Mouse (Mus musculus) lung, embryonic 16.5 days (tissue): ENCODE measurements around the gene Gm29106. TPM values are rescaled to one million over a fixed set of nuclear protein-coding genes. Genes with fewer than 3 reads are reported as not detected.
"Not testable (repeated sequence)": the region's sequence is repeated elsewhere in the genome, so short reads cannot be mapped to it uniquely, and the experiment has no call there.

Experiments
- ATAC-seq: fragments of 200-750 bp; cut with Nextera tagmentation; 2 replicates; pipeline ENCODE4 v1.8.0; 2017; ENCODE audit warnings: low read depth, mild to moderate bottlenecking, moderate library complexity
- H3K27ac ChIP-seq: fragments of 300-500 bp; sonication (generic); 2 replicates; pipeline ENCODE4 v1.5.1; 2014; ENCODE audit warnings: mild to moderate bottlenecking, control low read depth, low read length
- H3K27me3 ChIP-seq: fragments of 300-500 bp; sonication (generic); 2 replicates; pipeline ENCODE4 v1.6.1; 2014; ENCODE audit warnings: low read depth, low read length, mixed read lengths; ENCODE audit not compliant: control insufficient read depth, insufficient read depth
- H3K36me3 ChIP-seq: fragments of 300-500 bp; sonication (generic); 2 replicates; pipeline ENCODE4 v1.6.1; 2014; ENCODE audit warnings: low read length; ENCODE audit not compliant: control insufficient read depth, insufficient read depth
- H3K4me1 ChIP-seq: fragments of 300-500 bp; sonication (generic); replicated peaks from 2 replicates; pipeline ENCODE4 v1.6.1; 2014; ENCODE audit warnings: low read length, mixed read lengths; ENCODE audit not compliant: control insufficient read depth, insufficient read depth
- H3K4me2 ChIP-seq: fragments of 300-500 bp; sonication (generic); 2 replicates; pipeline ENCODE4 v1.6.1; 2014; ENCODE audit warnings: low read depth, low read length, control low read depth
- H3K4me3 ChIP-seq: fragments of 300-500 bp; sonication (generic); 2 replicates; pipeline ENCODE4 v1.5.1; 2014; ENCODE audit warnings: mild to moderate bottlenecking, low read length, control low read depth
- H3K9ac ChIP-seq: fragments of 300-500 bp; sonication (generic); 2 replicates; pipeline ENCODE4 v1.6.1; 2014; ENCODE audit warnings: low read length, control low read depth
- H3K9me3 ChIP-seq: fragments of 300-500 bp; sonication (generic); 2 replicates; pipeline ENCODE4 v1.6.1; 2016; ENCODE audit warnings: low read length; ENCODE audit not compliant: control insufficient read depth
- WGBS: fragments of 180-500 bp; shearing (Covaris S2); extraction: QIAGEN DNeasy Blood & Tissue Kit; methylation state at CpG from one replicate; pipeline ENCODE4 v1.1.7; 2014; 5-methylcytosine and 5-hydroxymethylcytosine counted together
- polyA plus RNA-seq: library from polyadenylated mRNA; unstranded; fragments of >200 nt; fragmentation: Nextera tagmentation; extraction: Ambion mirVana; gene quantifications from 2 replicates; pipeline ENCODE4 v1.2.1, GENCODE M21; 2015

Gm29106 gene
- 0.11 TPM in 1 of 2 replicates, not detected in the other for polyA plus RNA-seq

- H3K27me3 ChIP-seq, H3K9ac ChIP-seq, H3K4me3 ChIP-seq, H3K27ac ChIP-seq, H3K4me1 ChIP-seq, H3K4me2 ChIP-seq, ATAC-seq, H3K36me3 ChIP-seq, H3K9me3 ChIP-seq: not testable (repeated sequence)
- WGBS: 67% methylated on average over 2 of the region's 2 CpGs
Measured at GRCm38 (mm10) chr1:118176242-118176641, at the start of gene Gm29106. TSS of gene Gm29106 (plus strand) at chr1:118176542.

- H3K36me3 ChIP-seq: no peaks in the 10 kb centered on the region
- WGBS: 64% methylated on average over 1 of the region's 1 CpGs
- ATAC-seq: no peak
Measured at GRCm38 (mm10) chr1:118228540-118228939, 52.2 kb downstream of the Gm29106 start.

GRCm38 (mm10) chr1:118236032-118236431, 59.7 kb downstream of the Gm29106 start:
- H3K4me1 ChIP-seq: no peaks in the 10 kb centered on the region
- H3K27me3 ChIP-seq: no peaks in the 10 kb centered on the region
- no peak for ATAC-seq
- 59% methylated on average over 1 of the region's 1 CpGs for WGBS
- no peaks in the 10 kb centered on the region for H3K9me3 ChIP-seq
- no peak overlapping the region for H3K4me3 ChIP-seq
- H3K4me2 ChIP-seq: no peak overlapping the region
- no peak overlapping the region for H3K9ac ChIP-seq
- H3K27ac ChIP-seq: no peak overlapping the region
- H3K36me3 ChIP-seq: no peaks in the 10 kb centered on the region

More at GRCm38 (mm10) chr1:118228540-118228939, 52.2 kb downstream of the Gm29106 start:
- H3K9me3 ChIP-seq: no peaks in the 10 kb centered on the region
- H3K27ac ChIP-seq: no peak overlapping the region
- H3K27me3 ChIP-seq: no peaks in the 10 kb centered on the region
- no peaks in the 10 kb centered on the region for H3K4me1 ChIP-seq
- no peak overlapping the region for H3K9ac ChIP-seq
- H3K4me3 ChIP-seq: no peak overlapping the region
- no peak overlapping the region for H3K4me2 ChIP-seq

Other genes starting within 250 kb of the Gm29106 start
- not detected in 2 replicates for gene Gm28168, start 248.5 kb upstream of the Gm29106 start, polyA plus RNA-seq
- gene Gm7145, start 210.6 kb upstream of the Gm29106 start, polyA plus RNA-seq: not detected in 2 replicates
- 266 and 312 TPM in 2 replicates for gene Tsn, start 135.2 kb downstream of the Gm29106 start, polyA plus RNA-seq
- 62.6 and 67.3 TPM in 2 replicates for gene Nifk, start 145.3 kb downstream of the Gm29106 start, polyA plus RNA-seq
- gene Clasp1, start 212.5 kb downstream of the Gm29106 start, polyA plus RNA-seq: 37.6 and 39.0 TPM in 2 replicates